Mouse (Mus musculus): ENCODE results near the gene Gm9844.
A peak's percentile ranks its signal among the peaks of the same experiment; 100 is the strongest.

Gm9844 gene

GRCm38 (mm10) chr7:24902264-24902629 lies 40.2 kb downstream of the Gm9844 start:
- DNase-seq = no peak

DNA sequence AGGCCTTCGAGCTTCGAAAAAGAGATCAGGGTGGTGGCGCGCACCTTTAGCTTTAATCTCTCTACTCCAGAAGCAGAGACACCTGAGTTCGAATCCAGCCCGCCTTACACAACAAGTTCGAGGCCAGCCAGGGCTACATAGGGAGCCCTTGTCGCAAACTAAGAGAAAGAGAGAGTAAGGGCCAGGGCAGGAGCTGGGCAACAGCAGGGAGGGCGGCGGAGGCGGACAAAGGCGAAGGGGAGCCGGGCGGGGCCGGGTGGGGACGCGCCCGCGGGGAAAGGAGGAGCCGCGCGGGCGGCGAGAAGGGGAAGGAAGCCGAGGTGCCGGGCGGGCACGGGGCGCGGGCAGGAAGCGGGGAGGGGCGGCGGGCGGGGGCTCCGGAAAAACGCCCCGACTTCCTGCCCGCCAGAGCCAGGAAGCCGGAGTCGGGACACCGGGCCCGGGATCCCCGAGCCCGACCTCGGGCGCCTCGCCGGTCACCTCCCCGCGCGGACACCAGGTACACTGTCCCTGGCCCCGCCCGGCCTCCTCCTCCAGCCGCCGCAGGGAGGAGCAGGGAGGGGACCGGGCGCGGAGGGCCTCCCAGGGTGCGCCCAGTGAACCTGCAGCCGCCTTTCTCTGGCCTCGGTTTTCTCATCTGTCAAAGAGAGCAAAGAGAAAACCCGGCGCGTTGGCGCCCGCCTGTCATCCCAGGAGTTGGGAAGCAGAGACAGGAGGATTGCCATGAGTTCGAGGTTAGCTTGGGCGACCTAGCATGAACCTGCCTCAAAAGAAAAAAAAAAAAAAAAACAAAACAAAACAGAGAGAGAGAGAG lies 40.8 kb downstream of the Gm9844 start, which contains the start of gene Arhgef1:
Gene Arhgef1 (plus strand): TSS at position 283 of the 814 bp plus-strand sequence.
- peak; percentile 83 to 88 for DNase-seq

DNA sequence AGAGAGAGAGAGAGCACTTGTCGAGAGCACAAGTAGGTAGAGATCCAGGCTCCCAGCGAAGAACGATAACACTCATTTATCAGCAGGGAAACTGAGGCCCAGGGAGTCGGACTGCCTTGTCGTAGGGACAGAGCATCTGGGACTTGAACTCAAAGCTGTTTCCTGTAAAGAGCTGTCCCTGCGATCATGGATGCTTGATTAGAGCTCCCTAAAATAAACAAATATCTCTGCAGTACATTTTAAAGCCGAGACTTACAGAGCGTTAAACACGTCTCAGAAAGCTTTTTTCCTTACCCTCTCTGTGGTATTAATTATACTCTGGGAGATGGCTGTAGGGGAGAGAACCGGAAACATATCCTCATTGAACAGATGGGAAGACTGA lies 41.4 kb downstream of the Gm9844 start:
- no peak for DNase-seq

GRCm38 (mm10) chr7:24904070-24904483 lies 42.1 kb downstream of the Gm9844 start:
- peak; percentile 97 to 99 for DNase-seq

DNA sequence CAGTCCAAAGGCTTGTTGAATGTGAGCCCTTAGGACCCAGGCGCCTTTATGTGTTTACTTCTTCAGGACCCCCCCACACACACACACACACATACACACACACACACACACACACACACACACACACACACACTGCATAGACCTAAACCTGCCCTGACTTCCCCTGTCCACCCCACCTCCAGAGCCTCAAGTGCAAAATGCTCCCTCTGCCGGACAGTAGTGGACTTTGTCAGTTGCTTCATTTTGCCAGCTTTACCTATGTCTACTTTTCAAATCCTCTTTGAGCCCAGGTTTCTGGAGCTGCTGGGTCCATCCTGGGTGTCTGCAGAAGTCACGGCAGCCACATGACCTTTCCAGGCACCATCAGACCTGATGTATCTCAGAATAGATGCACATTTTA lies 42.9 kb downstream of the Gm9844 start:
- DNase-seq = peak; percentile 53 to 61

- peak in 1 of 2 experiments; percentile 63 for DNase-seq
Measured at GRCm38 (mm10) chr7:24906551-24906950, 44.5 kb downstream of the Gm9844 start.

DNA sequence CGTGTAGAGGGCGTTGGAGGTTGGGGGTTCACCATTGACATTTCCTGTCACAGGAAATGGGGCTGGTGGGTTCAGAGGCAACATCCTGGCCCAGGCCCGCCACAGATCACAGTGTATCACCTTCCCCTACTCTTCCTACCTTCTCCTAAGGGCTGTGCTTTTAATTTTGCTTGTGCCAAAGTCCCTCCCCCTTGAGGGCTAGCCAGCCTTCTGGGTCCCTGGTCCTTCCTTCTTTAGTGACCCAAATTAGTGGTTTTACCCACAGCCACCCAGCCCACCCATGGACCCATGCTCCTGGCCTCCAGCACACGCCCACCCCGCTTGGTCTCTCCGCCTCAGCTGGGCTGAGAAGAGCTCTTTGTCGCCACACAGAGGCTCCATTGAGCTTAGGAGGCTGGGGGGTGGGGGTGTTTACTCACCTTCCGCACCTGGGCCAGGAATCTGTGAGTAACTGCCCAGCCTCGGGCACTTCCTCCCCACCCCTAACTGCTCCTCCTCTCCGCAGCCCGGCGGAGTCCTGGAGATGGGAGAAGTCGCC lies 45.3 kb downstream of the Gm9844 start:
- peak; percentile 84 to 88 for DNase-seq
